Mouse (Mus musculus) adrenal gland, postnatal 14 days (tissue): Measurements from ENCODE around the gene Pdcd7. TPM values are rescaled to one million over a fixed set of nuclear protein-coding genes. Genes with fewer than 3 reads are reported as not detected.

Experiments used
- DNase-seq: peaks from one replicate; pipeline ENCODE4 v3.0.0; 2021; ENCODE audit warnings: mixed read lengths
- total RNA-seq: library from RNA; stranded (reverse); gene quantifications from 2 replicates; pipeline ENCODE4 v1.2.3, GENCODE M21; 2021

Gene Pdcd7
- total RNA-seq, 1 experiment from 2014 or later = 15.0 TPM

- no peak for DNase-seq
These were observed 48.5 kb downstream of the Pdcd7 start for GRCm38 (mm10) chr9:65394360-65394759.

- DNase-seq = peak; percentile 78
These were observed 52.4 kb downstream of the Pdcd7 start, which contains the start of gene Rasl12 for GRCm38 (mm10) chr9:65398279-65398678. Gene Rasl12 (plus strand): TSS chr9:65398506.

GRCm38 (mm10) chr9:65399934-65400333 lies 54.0 kb downstream of the Pdcd7 start:
- no peak for DNase-seq

GRCm38 (mm10) chr9:65404331-65405183 lies 58.7 kb downstream of the Pdcd7 start:
- peak; percentile 92 for DNase-seq

DNA sequence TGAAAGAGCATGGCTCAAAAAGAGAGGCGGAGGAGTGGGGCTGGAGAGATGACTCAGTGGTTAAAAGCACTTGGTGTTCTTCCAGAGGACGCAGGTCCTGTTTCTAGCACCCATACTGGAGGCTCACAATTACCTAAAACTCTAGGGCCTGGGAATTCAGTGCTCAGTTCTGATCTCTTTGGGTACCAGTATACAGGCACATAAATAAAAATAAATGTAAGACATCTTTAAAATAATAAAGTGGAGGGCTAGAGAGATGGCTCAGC lies 59.2 kb downstream of the Pdcd7 start:
- peak; percentile 21 for DNase-seq

DNA sequence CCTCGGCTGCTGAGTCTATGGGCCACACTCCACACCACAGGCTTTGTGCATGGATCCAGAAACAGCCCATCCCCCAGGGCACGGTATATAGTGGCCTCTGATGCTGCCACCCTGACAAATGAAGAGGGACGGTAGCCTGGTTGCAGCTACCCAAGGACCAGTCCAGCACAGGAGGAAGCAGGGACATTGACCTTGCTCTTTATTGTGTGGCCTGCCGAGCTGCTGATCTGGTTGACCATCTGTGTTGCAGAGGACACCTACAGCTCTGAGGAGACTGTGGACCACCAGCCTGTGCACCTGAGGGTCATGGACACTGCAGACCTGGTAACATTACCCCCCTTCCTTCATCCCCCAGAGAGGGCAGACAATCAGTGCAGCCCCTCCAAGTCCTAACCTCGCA lies 61.4 kb downstream of the Pdcd7 start:
- no peak for DNase-seq

DNA sequence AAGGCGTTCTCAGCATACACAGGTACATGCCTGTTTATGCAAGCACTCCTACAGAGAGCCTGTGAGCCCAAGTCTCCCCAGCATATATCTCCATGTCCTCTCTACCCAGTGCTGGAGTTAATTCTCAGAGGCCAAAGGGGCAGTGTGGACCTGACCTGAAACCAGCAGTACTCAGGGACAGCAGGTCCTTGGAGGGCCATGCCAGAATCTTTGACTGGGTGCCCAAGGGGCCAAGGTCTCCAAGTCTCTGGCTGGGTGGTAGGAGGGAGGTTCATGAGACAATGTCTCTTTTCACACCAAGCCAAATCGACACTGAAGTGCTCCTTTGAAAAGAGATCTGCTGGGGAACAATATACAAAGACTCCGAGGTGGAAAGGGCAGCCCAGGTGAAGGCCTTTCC lies 62.0 kb downstream of the Pdcd7 start:
- peak; percentile 55 for DNase-seq

DNA sequence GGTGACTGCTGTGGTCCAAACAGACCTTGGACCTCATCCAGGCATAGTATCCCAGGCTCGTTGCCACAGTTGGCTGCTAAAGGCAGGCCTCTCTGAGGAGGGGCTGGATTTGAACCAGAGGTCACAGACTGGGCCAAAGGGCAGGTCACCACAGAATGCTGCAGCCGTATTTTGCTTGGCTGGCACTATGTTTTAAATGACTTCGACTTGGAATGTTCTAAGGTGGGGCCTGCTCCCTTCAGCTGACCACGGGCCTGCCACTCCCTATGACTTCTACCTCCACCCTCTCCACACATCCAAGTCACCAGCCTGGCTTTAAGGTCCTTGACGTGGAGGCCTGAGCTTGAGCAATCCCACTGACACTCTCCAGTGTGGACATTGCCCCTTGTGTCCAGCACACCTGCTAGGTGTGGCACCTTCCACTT lies 63.0 kb downstream of the Pdcd7 start:
- DNase-seq = peak; percentile 69

Other genes with a start within 250 kb of the Pdcd7 start
- 18.3 and 23.2 TPM in 2 replicates for gene Igdcc4, start 244.6 kb upstream of the Pdcd7 start, total RNA-seq
- gene Igdcc3, start 204.9 kb upstream of the Pdcd7 start, total RNA-seq = 1.2 and 1.4 TPM in 2 replicates
- 15.2 and 17.3 TPM in 2 replicates for gene Parp16, start 150.8 kb upstream of the Pdcd7 start, total RNA-seq
- gene Cilp, start 80.9 kb upstream of the Pdcd7 start, total RNA-seq = 5.1 and 5.6 TPM in 2 replicates
- gene Clpx, start 51.8 kb upstream of the Pdcd7 start, total RNA-seq = 132 and 152 TPM in 2 replicates
- gene Ubap1l, start 14.9 kb downstream of the Pdcd7 start, total RNA-seq = 0.52 and 0.53 TPM in 2 replicates
- gene Kbtbd13, start 45.5 kb downstream of the Pdcd7 start, total RNA-seq = 0.26 and 0.63 TPM in 2 replicates
- 31.5 and 37.3 TPM in 2 replicates for gene Rasl12, start 52.4 kb downstream of the Pdcd7 start, total RNA-seq
- not detected in 2 replicates for gene Slc51b, start 76.9 kb downstream of the Pdcd7 start, total RNA-seq
- 12.3 and 14.7 TPM in 2 replicates for gene Mtfmt, start 89.7 kb downstream of the Pdcd7 start, total RNA-seq
- 45.6 and 46.1 TPM in 2 replicates for gene Spg21, start 114.8 kb downstream of the Pdcd7 start, total RNA-seq
- 0.41 TPM in 1 of 2 replicates, not detected in the other for gene Ankdd1a, start 174.1 kb downstream of the Pdcd7 start, total RNA-seq
- gene Plekho2, start 233.9 kb downstream of the Pdcd7 start, total RNA-seq = 36.1 and 48.0 TPM in 2 replicates
- gene Pif1, start 241.1 kb downstream of the Pdcd7 start, total RNA-seq = 1.7 and 2.9 TPM in 2 replicates